Mouse (Mus musculus): ENCODE data around the gene Lpar5.

DNA sequence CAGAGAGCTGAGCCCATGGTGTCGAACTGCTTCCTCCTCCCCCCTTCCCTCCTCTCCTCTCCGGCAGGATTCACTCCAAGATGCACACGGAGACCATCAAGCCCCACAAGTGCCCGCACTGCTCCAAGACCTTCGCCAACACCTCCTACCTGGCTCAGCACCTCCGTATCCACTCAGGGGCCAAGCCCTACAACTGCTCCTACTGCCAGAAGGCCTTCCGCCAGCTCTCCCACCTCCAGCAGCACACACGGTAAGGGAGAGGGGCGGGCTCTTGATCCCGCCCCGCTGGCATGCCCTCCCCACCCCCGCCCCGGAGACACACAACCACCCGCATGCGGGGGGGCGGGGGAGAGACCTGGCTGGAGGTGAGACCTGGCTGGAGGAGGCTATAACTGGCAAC, 36.1 kb upstream of the Lpar5 start:
- no peak for TF ChIP-seq CTCF (IDR thresholded peaks at IDR 0.05; ENCODE audit: low read depth)
- no peak for TF ChIP-seq EP300 (optimal IDR thresholded peaks at IDR 0.05)

All from stomach, postnatal 0 days (tissue).